Mouse (Mus musculus) liver, embryonic 16.5 days (tissue): ENCODE measurements around the gene Vps29. TPM values are rescaled to one million over a fixed set of nuclear protein-coding genes. Genes with fewer than 3 reads are reported as not detected.

Source experiments
- ATAC-seq: fragments of 200-750 bp; cut with Nextera tagmentation; 2 replicates; pipeline ENCODE4 v1.8.0; 2017; ENCODE audit warnings: low read depth, mild to moderate bottlenecking, moderate number of reproducible peaks, moderate library complexity
- H3K27ac ChIP-seq: fragments of 300-500 bp; sonication (generic); 2 replicates; pipeline ENCODE4 v1.5.1; 2014; ENCODE audit warnings: mild to moderate bottlenecking, low read length
- H3K27me3 ChIP-seq: fragments of 300-500 bp; sonication (generic); 2 replicates; pipeline ENCODE4 v1.6.1; 2014; ENCODE audit warnings: low read depth, low read length, mixed read lengths; ENCODE audit not compliant: control insufficient read depth, insufficient read depth
- H3K36me3 ChIP-seq: fragments of 300-500 bp; sonication (generic); 2 replicates; pipeline ENCODE4 v1.6.1; 2014; ENCODE audit warnings: mild to moderate bottlenecking; ENCODE audit not compliant: control insufficient read depth, insufficient read depth
- H3K4me1 ChIP-seq: fragments of 300-500 bp; sonication (generic); 2 replicates; pipeline ENCODE4 v1.6.1; 2014; ENCODE audit warnings: low read depth, low read length, mixed read lengths; ENCODE audit not compliant: control insufficient read depth
- H3K4me2 ChIP-seq: fragments of 300-500 bp; sonication (generic); 2 replicates; pipeline ENCODE4 v1.6.1; 2014; ENCODE audit warnings: low read depth, low read length, mixed read lengths
- H3K4me3 ChIP-seq: fragments of 300-500 bp; sonication (generic); 2 replicates; pipeline ENCODE4 v1.5.1; 2014; ENCODE audit warnings: low read depth, mild to moderate bottlenecking, low read length
- H3K9ac ChIP-seq: fragments of 300-500 bp; sonication (generic); 2 replicates; pipeline ENCODE4 v1.6.1; 2014; ENCODE audit warnings: low read depth, low read length
- H3K9me3 ChIP-seq: fragments of 300-500 bp; sonication (generic); replicated peaks from 2 replicates; pipeline ENCODE4 v1.6.1; 2016; ENCODE audit warnings: low read length; ENCODE audit not compliant: control insufficient read depth
- WGBS: fragments of 180-500 bp; shearing (Covaris S2); extraction: QIAGEN DNeasy Blood & Tissue Kit; methylation state at CpG from one replicate; pipeline ENCODE4 v1.1.7; 2014; ENCODE audit not compliant: insufficient replicate concordance; 5-methylcytosine and 5-hydroxymethylcytosine counted together
- polyA plus RNA-seq: library from polyadenylated mRNA; unstranded; fragments of >200 nt; fragmentation: Nextera tagmentation; extraction: Ambion mirVana; gene quantifications from 2 replicates; pipeline ENCODE4 v1.2.1, GENCODE M21; 2015

The Vps29 gene
- polyA plus RNA-seq, 1 experiment from 2014 or later, result 95.1 TPM

- H3K27ac ChIP-seq, result no peak overlapping the region
- no peak for ATAC-seq
- 69% methylated on average over 18 of the region's 18 CpGs for WGBS
These were observed 46.6 kb downstream of the Vps29 start for GRCm38 (mm10) chr5:122400628-122401302.

GRCm38 (mm10) chr5:122401303-122401640, 47.1 kb downstream of the Vps29 start:
- Histone ChIP-seq H3K27ac (no peak overlapping the region), H3K4me2 (no peak overlapping the region), H3K36me3 (peaks cover 38% of the 10 kb centered on the region), H3K9me3 (no peaks in the 10 kb centered on the region), H3K4me1 (no peaks in the 10 kb centered on the region), H3K4me3 (no peak overlapping the region), H3K9ac (no peak overlapping the region), H3K27me3 (no peaks in the 10 kb centered on the region)
- no peak for ATAC-seq
- WGBS, result 33% methylated on average over 8 of the region's 8 CpGs

More at GRCm38 (mm10) chr5:122400628-122401302, 46.6 kb downstream of the Vps29 start:
- H3K4me1 ChIP-seq, result no peaks in the 10 kb centered on the region
- no peaks in the 10 kb centered on the region for H3K27me3 ChIP-seq
- no peak overlapping the region for H3K4me2 ChIP-seq
- no peak overlapping the region for H3K4me3 ChIP-seq
- no peaks in the 10 kb centered on the region for H3K9me3 ChIP-seq
- H3K9ac ChIP-seq, result no peak overlapping the region
- peaks cover 37% of the 10 kb centered on the region for H3K36me3 ChIP-seq

- WGBS, result 83% methylated on average over 13 of the region's 13 CpGs
- Histone ChIP-seq H3K4me3 (no peak overlapping the region), H3K4me2 (no peak overlapping the region), H3K27ac (no peak overlapping the region), H3K4me1 (no peaks in the 10 kb centered on the region), H3K9me3 (no peaks in the 10 kb centered on the region), H3K27me3 (no peaks in the 10 kb centered on the region), H3K36me3 (peaks cover 41% of the 10 kb centered on the region), H3K9ac (no peak overlapping the region)
- ATAC-seq, result no peak
These were observed 48.0 kb downstream of the Vps29 start for GRCm38 (mm10) chr5:122402160-122402559.

GRCm38 (mm10) chr5:122402772-122403171, 48.6 kb downstream of the Vps29 start:
- Histone ChIP-seq H3K27ac (no peak overlapping the region), H3K4me3 (no peak overlapping the region), H3K9ac (no peak overlapping the region), H3K9me3 (no peaks in the 10 kb centered on the region), H3K36me3 (peaks cover 41% of the 10 kb centered on the region), H3K27me3 (no peaks in the 10 kb centered on the region), H3K4me2 (no peak overlapping the region), H3K4me1 (no peaks in the 10 kb centered on the region)
- 69% methylated on average over 5 of the region's 5 CpGs for WGBS
- ATAC-seq, result no peak

- Histone ChIP-seq H3K9ac (no peak overlapping the region), H3K36me3 (peaks cover 41% of the 10 kb centered on the region), H3K4me2 (no peak overlapping the region), H3K4me3 (no peak overlapping the region), H3K4me1 (no peaks in the 10 kb centered on the region), H3K27ac (no peak overlapping the region), H3K9me3 (no peaks in the 10 kb centered on the region), H3K27me3 (no peaks in the 10 kb centered on the region)
- ATAC-seq, result no peak
- WGBS, result 90% methylated on average over 12 of the region's 12 CpGs
These were observed 49.2 kb downstream of the Vps29 start for GRCm38 (mm10) chr5:122403362-122403761.

GRCm38 (mm10) chr5:122405537-122405936, 51.4 kb downstream of the Vps29 start:
- WGBS, result 78% methylated on average over 10 of the region's 10 CpGs
- Histone ChIP-seq H3K27ac (no peak overlapping the region), H3K9ac (no peak overlapping the region), H3K27me3 (no peaks in the 10 kb centered on the region), H3K9me3 (no peaks in the 10 kb centered on the region; the same call in 1 of the 2 replicates), H3K36me3 (peaks cover 36% of the 10 kb centered on the region), H3K4me1 (no peaks in the 10 kb centered on the region), H3K4me2 (no peak overlapping the region), H3K4me3 (no peak overlapping the region)
- ATAC-seq, result peak; percentile 74

GRCm38 (mm10) chr5:122409692-122410645, 55.8 kb downstream of the Vps29 start:
- H3K9me3 ChIP-seq, result no peaks in the 10 kb centered on the region; the same call in 1 of the 2 replicates
- no peak overlapping the region for H3K4me3 ChIP-seq
- H3K36me3 ChIP-seq, result peaks cover 12% of the 10 kb centered on the region
- no peak overlapping the region for H3K9ac ChIP-seq
- H3K4me1 ChIP-seq, result no peaks in the 10 kb centered on the region
- WGBS, result 79% methylated on average over 19 of the region's 19 CpGs
- no peak overlapping the region for H3K27ac ChIP-seq
- H3K4me2 ChIP-seq, result no peak overlapping the region
- H3K27me3 ChIP-seq, result no peaks in the 10 kb centered on the region
- ATAC-seq, result no peak

GRCm38 (mm10) chr5:122411892-122412291, 57.7 kb downstream of the Vps29 start:
- H3K27me3 ChIP-seq, result no peaks in the 10 kb centered on the region
- no peak for ATAC-seq
- no peaks in the 10 kb centered on the region; the same call in 1 of the 2 replicates for H3K9me3 ChIP-seq
- peaks cover under 1% of the 10 kb centered on the region for H3K36me3 ChIP-seq
- H3K4me3 ChIP-seq, result no peak overlapping the region
- H3K4me1 ChIP-seq, result no peaks in the 10 kb centered on the region
- H3K27ac ChIP-seq, result no peak overlapping the region
- 70% methylated on average over 5 of the region's 5 CpGs for WGBS
- H3K9ac ChIP-seq, result no peak overlapping the region
- H3K4me2 ChIP-seq, result no peak overlapping the region

- Histone ChIP-seq H3K27ac (no peak overlapping the region), H3K9me3 (no peaks in the 10 kb centered on the region; the same call in 1 of the 2 replicates), H3K36me3 (no peaks in the 10 kb centered on the region; the same call in none of the 2 replicates), H3K4me2 (no peak overlapping the region), H3K4me3 (no peak overlapping the region), H3K9ac (no peak overlapping the region), H3K4me1 (no peaks in the 10 kb centered on the region), H3K27me3 (no peaks in the 10 kb centered on the region)
- whole genome bisulfite sequencing, result 50% methylated on average over 6 of the region's 6 CpGs
- ATAC-seq, result no peak
These were observed 58.7 kb downstream of the Vps29 start for GRCm38 (mm10) chr5:122412826-122413225.
